Mouse (Mus musculus): Measurements from ENCODE around the gene Rbm4b. TPM values are rescaled to one million over a fixed set of nuclear protein-coding genes. Genes with fewer than 3 reads are reported as not detected.
"Not testable (repeated sequence)": the region's sequence is repeated elsewhere in the genome, so short reads cannot be mapped to it uniquely, and the experiment has no call there.

The Rbm4b gene
- total RNA-seq, 2 experiments from 2014 or later = 17.4 to 20.2 TPM

GRCm38 (mm10) chr19:4810746-4811062 is 54.4 kb downstream of the Rbm4b start:
- no peak for DNase-seq

DNA sequence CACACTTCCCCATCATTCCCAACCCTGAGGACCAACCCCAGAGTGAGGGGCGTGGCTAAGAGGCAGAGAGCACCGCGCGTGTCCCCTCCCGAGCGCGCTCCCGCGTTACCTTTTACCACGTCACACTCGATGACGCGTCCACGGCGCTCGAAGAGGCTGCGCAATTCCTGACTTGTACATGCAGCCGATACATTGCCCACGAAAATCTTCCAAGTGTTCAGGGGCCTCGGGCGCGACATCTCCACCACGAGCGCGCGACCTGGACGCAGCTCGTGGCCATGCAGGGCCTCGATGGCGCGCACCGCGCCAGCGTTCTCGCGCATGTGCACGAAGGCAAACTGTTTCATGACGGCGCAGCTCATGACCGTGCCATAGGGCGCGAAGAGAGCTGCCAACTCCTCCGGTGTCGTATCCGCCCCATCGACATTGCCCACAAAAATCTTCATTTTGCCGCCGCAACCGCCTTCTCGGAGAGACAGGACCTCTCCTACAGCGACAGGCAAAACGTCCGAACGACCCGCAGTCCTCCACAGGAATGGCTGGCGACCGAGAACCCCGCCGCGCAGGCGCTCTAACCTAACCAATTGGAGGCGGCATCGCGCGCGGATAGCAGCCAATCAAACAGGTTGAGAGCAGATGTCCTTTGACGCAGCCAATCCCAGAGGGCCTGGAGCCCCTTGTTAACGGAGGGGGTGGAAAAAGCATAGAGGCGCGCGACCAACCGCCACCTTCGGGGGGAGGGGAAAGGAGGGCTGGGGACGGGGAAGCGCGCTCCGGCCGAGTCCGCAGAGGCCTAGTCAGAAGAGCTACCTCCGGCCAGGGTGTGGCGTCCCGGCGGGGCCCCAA is 55.0 kb downstream of the Rbm4b start, which contains the start of the genes Gm21992 and Rbm14:
Gene Gm21992 (minus strand): TSS at position 550 of the 846 bp plus-strand sequence.
Gene Rbm14 (minus strand): TSS at position 572 of the 846 bp plus-strand sequence.
- DNase-seq = peak; percentile 98 to 99

DNA sequence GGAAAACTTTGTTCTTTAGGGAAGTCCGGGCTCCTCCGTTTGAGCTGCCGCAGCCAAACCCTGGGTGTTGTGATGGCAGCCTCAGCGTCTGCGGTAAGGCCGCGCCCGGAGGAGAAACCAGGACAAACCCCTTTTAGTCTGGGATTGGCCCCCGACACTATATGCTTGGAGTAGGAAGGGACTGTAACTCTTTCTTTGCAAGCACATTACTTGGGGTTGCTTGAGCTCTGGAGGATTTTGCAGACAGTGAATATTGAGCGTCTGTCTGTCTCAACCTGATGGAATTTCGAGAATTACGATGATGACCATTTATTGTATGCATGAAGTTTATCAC is 55.6 kb downstream of the Rbm4b start:
- DNase-seq = no peak

GRCm38 (mm10) chr19:4812334-4812949 is 56.1 kb downstream of the Rbm4b start:
- not testable (repeated sequence) for DNase-seq

- no peak for DNase-seq
Observed at GRCm38 (mm10) chr19:4813015-4813414, 56.7 kb downstream of the Rbm4b start.

Other genes with a start within 250 kb of the Rbm4b start
- 10 to 100 TPM; 56.1 to 61.9 TPM for gene Pcx, start 246.0 kb upstream of the Rbm4b start, total RNA-seq (2021)
- gene Lrfn4, start 140.8 kb upstream of the Rbm4b start, total RNA-seq (2021) = 10 to 100 TPM; 35.0 to 35.3 TPM
- 10 to 100 TPM; 23.9 to 26.0 TPM for gene Rce1, start 130.9 kb upstream of the Rbm4b start, total RNA-seq (2021)
- 1 to 10 TPM; 1.4 to 1.7 TPM for gene Gm960, start 57.8 kb upstream of the Rbm4b start, total RNA-seq (2021)
- 100 to 1,000 TPM; 575 to 585 TPM for gene Sptbn2, start 45.3 kb upstream of the Rbm4b start, total RNA-seq (2021)
- gene Rbm4, start 37.4 kb downstream of the Rbm4b start, total RNA-seq (2021) = 10 to 100 TPM; 88.2 to 89.6 TPM
- gene Gm21992, start 55.1 kb downstream of the Rbm4b start, total RNA-seq (2021) = 10 to 100 TPM; 17.3 to 19.8 TPM
- 10 to 100 TPM; 56.3 to 62.7 TPM for gene Rbm14, start 55.1 kb downstream of the Rbm4b start, total RNA-seq (2021)
- gene Ccs, start 82.8 kb downstream of the Rbm4b start, total RNA-seq (2021) = 10 to 100 TPM; 36.6 to 37.1 TPM
- 1 to 10 TPM; 1.6 to 2.0 TPM for gene Ccdc87, start 82.9 kb downstream of the Rbm4b start, total RNA-seq (2021)
- gene Ctsf, start 98.6 kb downstream of the Rbm4b start, total RNA-seq (2021) = 100 to 1,000 TPM; 102 to 112 TPM
- 1 to 10 TPM in 1 of 2 experiments, under 1 TPM in 1; 0.87 to 1.4 TPM for gene Actn3, start 121.4 kb downstream of the Rbm4b start, total RNA-seq (2021)
- 10 to 100 TPM; 26.4 to 27.1 TPM for gene Zdhhc24, start 122.2 kb downstream of the Rbm4b start, total RNA-seq (2021)
- 10 to 100 TPM; 38.3 to 41.7 TPM for gene Bbs1, start 150.1 kb downstream of the Rbm4b start, total RNA-seq (2021)
- gene Dpp3, start 171.8 kb downstream of the Rbm4b start, total RNA-seq (2021) = 10 to 100 TPM; 39.0 to 41.6 TPM
- gene Peli3, start 186.6 kb downstream of the Rbm4b start, total RNA-seq (2021) = 10 to 100 TPM; 19.5 to 24.4 TPM
- gene Mrpl11, start 205.7 kb downstream of the Rbm4b start, total RNA-seq (2021) = 10 to 100 TPM; 56.7 to 61.6 TPM
- 1 to 10 TPM; 4.8 to 6.4 TPM for gene Npas4, start 233.8 kb downstream of the Rbm4b start, total RNA-seq (2021)

Measured in layer of hippocampus, postnatal 36 days (tissue).